Mouse (Mus musculus) CH12.LX (cell line): ENCODE measurements around the gene Clcn2.

Experiments
- EP300 ChIP-seq: IDR thresholded peaks from 2 replicates; pipeline ENCODE4 v1.6.1; 2011; ENCODE audit warnings: low read length, improper control_type of control experiment
- POLR2A ChIP-seq: IDR thresholded peaks from 2 replicates; pipeline ENCODE4 v1.6.1; 2011; ENCODE audit warnings: low read depth, mild to moderate bottlenecking, improper control_type of control experiment, low read length

GRCm38 (mm10) chr16:20746641-20747040 lies 29.1 kb upstream of the Clcn2 start:
- no peak for TF ChIP-seq EP300
- TF ChIP-seq POLR2A = no peak
